Mouse (Mus musculus) spleen, adult 2 months (tissue): ENCODE results near the gene Mapk6. TPM values are rescaled to one million over a fixed set of nuclear protein-coding genes. Genes with fewer than 3 reads are reported as not detected.

Source experiments
- DNase-seq, 2 experiments: peaks; one replicate each; pipeline versions ENCODE4 v3.0.0 to v3.0.0-alpha.2; 2012 to 2021; ENCODE audit warnings: low spot score in 2 of 2, low read depth in 1 of 2
- H3K27ac ChIP-seq: fragments of 200-500 bp; 2 replicates; pipeline ENCODE4 v1.5.1; 2012; ENCODE audit warnings: low read length, inconsistent platforms; ENCODE audit not compliant: insufficient read depth
- H3K27me3 ChIP-seq: fragments of 200-500 bp; 2 replicates; pipeline ENCODE4 v1.6.1; 2012; ENCODE audit warnings: mild to moderate bottlenecking, moderate library complexity, low read length, inconsistent platforms; ENCODE audit not compliant: control insufficient read depth, insufficient read depth
- H3K36me3 ChIP-seq: fragments of 200-500 bp; 2 replicates; pipeline ENCODE4 v1.6.1; 2012; ENCODE audit warnings: mild to moderate bottlenecking, low read length, inconsistent platforms; ENCODE audit not compliant: control insufficient read depth, insufficient read depth
- H3K4me1 ChIP-seq: fragments of 200-500 bp; 2 replicates; pipeline ENCODE4 v1.6.1; 2011; ENCODE audit warnings: inconsistent platforms; ENCODE audit not compliant: control insufficient read depth, insufficient read depth, insufficient read length
- H3K4me3 ChIP-seq: fragments of 200-500 bp; 2 replicates; pipeline ENCODE4 v1.5.1; 2011; ENCODE audit warnings: mild to moderate bottlenecking, inconsistent platforms; ENCODE audit not compliant: insufficient read depth, insufficient read length; ENCODE audit errors: extremely low read depth
- CTCF ChIP-seq: fragments of 200-500 bp; IDR thresholded peaks from 2 replicates; pipeline ENCODE4 v1.5.1; 2011; ENCODE audit warnings: mild to moderate bottlenecking, inconsistent platforms; ENCODE audit not compliant: insufficient read depth, insufficient read length, insufficient replicate concordance; ENCODE audit errors: extremely low read depth
- POLR2A ChIP-seq: fragments of 200-500 bp; IDR thresholded peaks from 2 replicates; pipeline ENCODE4 v1.6.1; 2011; ENCODE audit warnings: low read depth, low read length, inconsistent platforms
- WGBS: fragments of 180-500 bp; shearing (Covaris S2); methylation state at CpG from one replicate; pipeline ENCODE4 v1.1.7; 2018; 5-methylcytosine and 5-hydroxymethylcytosine counted together
- polyA plus RNA-seq: library from polyadenylated mRNA; depleted of rRNA; stranded (reverse); fragments of >200 nt; gene quantifications from 2 replicates; pipeline ENCODE4 v1.2.3, GENCODE M21; 2012

Gene Mapk6
- polyA plus RNA-seq, 1 experiment = 11.4 TPM

DNA sequence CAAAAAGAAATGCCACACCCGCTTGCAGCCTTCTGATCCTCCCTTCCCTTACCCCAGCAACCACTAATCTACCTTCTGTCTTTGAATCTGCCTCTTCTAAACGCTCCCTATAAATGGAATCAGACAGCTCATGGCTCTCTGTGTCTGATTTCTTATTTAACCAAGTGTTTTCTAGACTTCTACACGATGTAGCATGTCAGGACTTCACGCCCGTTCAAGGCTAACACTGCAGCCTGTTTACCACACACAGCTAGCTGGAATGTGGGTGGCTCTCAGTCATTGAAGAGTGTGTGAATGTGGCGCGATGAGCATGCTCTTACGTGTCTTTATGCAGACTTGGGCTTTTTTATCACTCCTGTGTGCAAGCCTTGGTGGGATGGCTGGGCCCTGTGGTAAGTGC, 56.7 kb downstream of the Mapk6 start:
- Histone ChIP-seq H3K4me1 (no peaks in the 10 kb centered on the region), H3K36me3 (no peaks in the 10 kb centered on the region), H3K27me3 (no peaks in the 10 kb centered on the region), H3K27ac (no peak overlapping the region), H3K4me3 (no peak overlapping the region)
- 85% methylated on average over 8 of the region's 8 CpGs for WGBS
- TF ChIP-seq CTCF (no peak), POLR2A (no peak)
- DNase-seq = no peak

- DNase-seq = no peak
- no peaks in the 10 kb centered on the region for H3K36me3 ChIP-seq
- H3K27me3 ChIP-seq = no peaks in the 10 kb centered on the region
- H3K4me1 ChIP-seq = no peaks in the 10 kb centered on the region
- 89% methylated on average over 3 of the region's 3 CpGs for WGBS
- no peak overlapping the region for H3K27ac ChIP-seq
- no peak for TF ChIP-seq POLR2A
- TF ChIP-seq CTCF = no peak
- no peak overlapping the region for H3K4me3 ChIP-seq
Measured at GRCm38 (mm10) chr9:75348641-75349040, 61.2 kb downstream of the Mapk6 start.

- Histone ChIP-seq H3K27ac (no peak overlapping the region), H3K36me3 (no peaks in the 10 kb centered on the region), H3K27me3 (no peaks in the 10 kb centered on the region), H3K4me3 (no peak overlapping the region), H3K4me1 (no peaks in the 10 kb centered on the region)
- DNase-seq = no peak
- 92% methylated on average over 17 of the region's 17 CpGs for WGBS
- TF ChIP-seq POLR2A (no peak), CTCF (no peak)
Measured at GRCm38 (mm10) chr9:75348066-75348465, 61.7 kb downstream of the Mapk6 start.

GRCm38 (mm10) chr9:75347458-75347857, 62.3 kb downstream of the Mapk6 start, which contains the start of gene Bcl2l10:
TSS of gene Bcl2l10 (plus strand) at chr9:75347758.
- no peaks in the 10 kb centered on the region for H3K36me3 ChIP-seq
- no peak within 1 kb of the TSS for H3K27ac ChIP-seq
- no peak for DNase-seq
- no peaks in the 10 kb centered on the region for H3K4me1 ChIP-seq
- H3K27me3 ChIP-seq = no peaks in the 10 kb centered on the region
- 93% methylated on average over 5 of the region's 5 CpGs for WGBS
- no peak for TF ChIP-seq POLR2A
- no peak for TF ChIP-seq CTCF
- no peak within 1 kb of the TSS for H3K4me3 ChIP-seq

DNA sequence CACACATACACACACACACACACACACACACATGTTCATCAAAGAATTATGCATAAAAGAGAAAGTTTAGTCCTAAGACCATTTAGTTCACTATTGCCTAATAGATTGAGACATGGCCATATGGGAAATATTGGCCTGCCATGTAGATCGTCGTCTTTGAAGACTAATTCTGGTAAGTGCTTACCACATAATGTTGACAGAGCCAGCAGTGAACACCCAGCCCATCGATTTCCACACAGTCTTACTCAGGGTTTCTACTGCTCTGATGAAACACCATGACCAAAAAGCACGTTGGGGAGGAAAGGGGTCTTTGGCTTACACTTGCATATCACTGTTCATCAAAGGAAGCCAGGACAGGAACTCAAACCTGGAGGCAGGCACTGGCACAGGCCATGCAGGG, 67.4 kb downstream of the Mapk6 start:
- Histone ChIP-seq H3K4me3 (no peak overlapping the region), H3K27ac (no peak overlapping the region), H3K36me3 (no peaks in the 10 kb centered on the region), H3K27me3 (no peaks in the 10 kb centered on the region), H3K4me1 (no peaks in the 10 kb centered on the region)
- no peak for DNase-seq
- no peak for TF ChIP-seq POLR2A
- 81% methylated on average over 4 of the region's 4 CpGs for WGBS

GRCm38 (mm10) chr9:75338016-75338415, 71.8 kb downstream of the Mapk6 start:
- DNase-seq = no peak
- WGBS = 95% methylated on average over 6 of the region's 6 CpGs
- no peak overlapping the region for H3K4me3 ChIP-seq
- no peak for TF ChIP-seq POLR2A
- no peaks in the 10 kb centered on the region for H3K4me1 ChIP-seq
- no peak overlapping the region for H3K27ac ChIP-seq
- no peaks in the 10 kb centered on the region for H3K36me3 ChIP-seq
- H3K27me3 ChIP-seq = no peaks in the 10 kb centered on the region

DNA sequence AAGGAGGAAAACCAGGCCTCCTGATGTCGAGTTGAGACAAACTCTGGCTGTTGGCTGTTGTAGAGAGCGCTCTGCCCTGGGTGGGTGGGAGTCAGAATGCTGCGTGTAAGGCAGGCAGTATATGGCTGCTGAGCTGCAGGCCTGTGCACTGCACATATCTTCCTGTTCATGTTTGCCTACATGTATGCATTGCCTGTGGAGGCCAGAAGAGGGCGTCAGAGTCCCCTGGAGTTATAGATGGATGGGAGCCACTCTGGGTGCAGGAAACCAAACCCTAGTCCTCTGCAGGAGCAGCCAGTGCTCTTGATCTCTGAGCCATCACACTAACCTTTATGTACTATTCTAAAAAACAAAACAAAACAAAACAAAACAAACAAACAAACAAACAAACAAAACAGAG, 75.4 kb downstream of the Mapk6 start:
- 81% methylated on average over 4 of the region's 4 CpGs for WGBS
- Histone ChIP-seq H3K4me3 (no peak overlapping the region), H3K27ac (no peak overlapping the region), H3K4me1 (no peaks in the 10 kb centered on the region), H3K27me3 (no peaks in the 10 kb centered on the region), H3K36me3 (no peaks in the 10 kb centered on the region)
- TF ChIP-seq POLR2A (no peak), CTCF (no peak)
- no peak for DNase-seq

GRCm38 (mm10) chr9:75330821-75331220, 79.0 kb downstream of the Mapk6 start:
- WGBS = 87% methylated on average over 8 of the region's 8 CpGs
- no peaks in the 10 kb centered on the region for H3K36me3 ChIP-seq

More at GRCm38 (mm10) chr9:75330821-75331220, 79.0 kb downstream of the Mapk6 start:
- TF ChIP-seq POLR2A = no peak
- no peak for TF ChIP-seq CTCF
- Histone ChIP-seq H3K27ac (no peak overlapping the region), H3K4me3 (no peak overlapping the region), H3K27me3 (no peaks in the 10 kb centered on the region), H3K4me1 (no peaks in the 10 kb centered on the region)
- DNase-seq = no peak
